In genomic region chr7:131182685-131183084, GRCm38 (mm10) we compare ENCODE assay signal across 1 mouse cellular context.
TF ChIP-seq lines count a peak whose summit lies in the region.

No protein-coding gene starts in this region.

TF ChIP-seq in MEL, 35 proteins besides CTCF, POLR2A, EP300 and RAD21 (continued from another document):
- TF ChIP-seq TCF12 (IDR thresholded peaks at IDR 0.05; ENCODE audit: low read depth, low read length) (no peak), BHLHE40 (IDR thresholded peaks at IDR 0.05; ENCODE audit: borderline replicate concordance, low read depth, low read length) (no peak), POLR2AphosphoS5 (IDR thresholded peaks at IDR 0.05; ENCODE audit: borderline replicate concordance, low read depth, low read length) (no peak), MXI1 (IDR thresholded peaks at IDR 0.05; ENCODE audit: low read depth, low read length) (no peak)
TF ChIP-seq in MEL: peak in this region for 0.
